Mouse (Mus musculus) lung, embryonic 14.5 days (tissue): ENCODE results near the gene Drap1. TPM values are rescaled to one million over a fixed set of nuclear protein-coding genes. Genes with fewer than 3 reads are reported as not detected.

Experiments
- ATAC-seq: fragments of 200-750 bp; cut with Nextera tagmentation; 2 replicates; pipeline ENCODE4 v1.8.0; 2017; ENCODE audit warnings: mild to moderate bottlenecking, moderate TSS enrichment, moderate library complexity; ENCODE audit not compliant: insufficient read depth
- DNase-seq: peaks from one replicate; pipeline ENCODE4 v3.0.0-alpha.2; 2015
- H3K27ac ChIP-seq: fragments of 300-500 bp; sonication (generic); 2 replicates; pipeline ENCODE4 v1.5.1; 2014; ENCODE audit warnings: low read depth, mild to moderate bottlenecking, moderate library complexity
- H3K27me3 ChIP-seq: fragments of 300-500 bp; sonication (generic); 2 replicates; pipeline ENCODE4 v1.6.1; 2014; ENCODE audit warnings: low read length, control low read depth; ENCODE audit not compliant: insufficient read depth
- H3K36me3 ChIP-seq: fragments of 300-500 bp; sonication (generic); 2 replicates; pipeline ENCODE4 v1.6.1; 2014; ENCODE audit warnings: control low read depth; ENCODE audit not compliant: insufficient read depth
- H3K4me1 ChIP-seq: fragments of 300-500 bp; sonication (generic); 2 replicates; pipeline ENCODE4 v1.6.1; 2014; ENCODE audit warnings: antibody characterized with exemption, control low read depth; ENCODE audit not compliant: insufficient read depth
- H3K4me2 ChIP-seq: fragments of 300-500 bp; sonication (generic); 2 replicates; pipeline ENCODE4 v1.6.1; 2014; ENCODE audit warnings: mild to moderate bottlenecking
- H3K4me3 ChIP-seq: fragments of 300-500 bp; sonication (generic); 2 replicates; pipeline ENCODE4 v1.5.1; 2014; ENCODE audit warnings: low read depth, low read length
- H3K9ac ChIP-seq: fragments of 300-500 bp; sonication (generic); 2 replicates; pipeline ENCODE4 v1.6.1; 2014
- H3K9me3 ChIP-seq: fragments of 300-500 bp; sonication (generic); 2 replicates; pipeline ENCODE4 v1.6.1; 2016; ENCODE audit warnings: low read depth, low read length, control low read depth
- CTCF ChIP-seq: IDR thresholded peaks from 2 replicates; pipeline ENCODE4 v1.5.1; 2016; ENCODE audit warnings: antibody characterized with exemption, low read depth
- WGBS: fragments of 180-500 bp; shearing (Covaris S2); extraction: QIAGEN DNeasy Blood & Tissue Kit; methylation state at CpG from one replicate; pipeline ENCODE4 v1.1.7; 2014; 5-methylcytosine and 5-hydroxymethylcytosine counted together
- polyA plus RNA-seq: library from polyadenylated mRNA; unstranded; fragments of >200 nt; fragmentation: Nextera tagmentation; extraction: Ambion mirVana; gene quantifications from 2 replicates; pipeline ENCODE4 v1.2.1, GENCODE M21; 2014

Gene Drap1
- polyA plus RNA-seq, 1 experiment from 2014 or later = 217 TPM

DNA sequence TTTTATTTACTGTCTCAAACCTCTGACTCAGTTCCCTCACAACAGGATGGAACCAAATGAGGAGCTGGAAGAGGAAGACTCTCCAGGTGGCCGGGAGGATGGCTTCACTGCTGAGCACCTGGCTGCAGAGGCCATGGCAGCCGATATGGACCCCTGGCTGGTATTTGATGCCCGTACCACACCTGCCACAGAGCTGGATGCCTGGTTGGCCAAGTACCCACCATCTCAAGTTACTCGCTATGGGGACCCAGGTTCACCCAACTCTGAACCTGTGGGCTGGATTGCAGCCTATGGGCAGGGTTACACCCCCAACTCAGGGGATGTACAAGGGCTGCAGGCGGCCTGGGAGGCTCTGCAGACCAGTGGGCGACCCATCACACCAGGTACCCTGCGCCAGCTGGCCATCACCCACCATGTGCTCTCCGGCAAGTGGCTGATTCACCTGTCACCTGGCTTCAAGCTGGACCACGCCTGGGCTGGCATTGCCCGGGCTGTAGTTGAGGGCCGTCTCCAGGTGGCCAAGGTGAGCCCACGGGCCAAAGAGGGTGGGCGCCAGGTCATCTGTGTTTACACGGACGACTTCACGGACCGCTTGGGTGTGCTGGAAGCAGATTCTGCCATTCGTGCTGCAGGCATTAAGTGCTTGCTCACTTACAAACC is 1.3 kb upstream of the Drap1 start:
- Histone ChIP-seq H3K9ac (peak overlapping the region; percentile 93), H3K4me1 (peaks cover 16% of the 10 kb centered on the region; the same call in 1 of the 2 replicates), H3K4me3 (peak overlapping the region; percentile 91), H3K27ac (peak overlapping the region; percentile 86; the same call in 1 of the 2 replicates), H3K4me2 (peak overlapping the region; percentile 91), H3K27me3 (no peaks in the 10 kb centered on the region), H3K9me3 (no peaks in the 10 kb centered on the region), H3K36me3 (peaks cover 39% of the 10 kb centered on the region)
- 84% methylated on average over 18 of the region's 18 CpGs for WGBS
- no peak for DNase-seq
- no peak for ATAC-seq
- no peak for TF ChIP-seq CTCF

DNA sequence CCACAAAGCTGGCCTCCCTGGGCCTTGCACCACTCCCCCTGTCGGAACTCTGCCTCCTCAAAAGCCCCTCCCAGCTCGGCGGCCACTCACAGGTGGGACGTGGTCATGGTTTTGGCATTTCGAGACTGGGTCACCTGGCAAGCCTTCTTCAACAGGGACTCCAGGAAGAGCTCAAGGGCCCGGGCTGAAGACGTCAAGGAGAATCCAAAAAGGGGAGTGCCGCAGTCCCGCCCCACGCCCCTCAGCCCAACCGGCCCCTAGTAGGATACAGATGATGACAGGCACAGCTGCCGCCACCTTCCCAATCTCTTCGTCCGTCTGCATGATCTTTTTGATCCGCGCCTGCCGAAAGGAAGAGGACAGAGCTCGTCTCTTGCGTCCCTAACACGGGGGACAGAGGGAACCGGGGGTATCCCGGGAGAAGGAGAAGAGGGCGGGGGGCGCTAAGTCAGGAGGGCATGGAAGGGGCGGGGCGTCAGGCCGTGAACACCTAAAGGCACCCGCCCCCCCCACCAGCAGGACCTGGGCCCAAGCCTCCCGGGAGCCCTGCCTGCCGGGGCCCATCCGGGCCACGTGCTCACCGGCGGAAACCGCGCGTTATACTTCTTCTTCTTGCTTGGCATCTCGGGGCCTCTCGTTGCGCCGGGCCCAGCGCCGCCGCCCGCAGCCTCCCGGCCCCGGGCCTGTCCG is 542 bp downstream of the Drap1 start:
- Histone ChIP-seq H3K27ac (peak overlapping the region; percentile 90), H3K9me3 (no peaks in the 10 kb centered on the region), H3K36me3 (peaks cover 56% of the 10 kb centered on the region), H3K9ac (peak overlapping the region; percentile 77), H3K4me3 (peak overlapping the region; percentile 91), H3K27me3 (no peaks in the 10 kb centered on the region), H3K4me2 (peak overlapping the region; percentile 77), H3K4me1 (peaks cover 16% of the 10 kb centered on the region; the same call in 1 of the 2 replicates)
- peak; percentile 37 for TF ChIP-seq CTCF
- peak; percentile 55 for ATAC-seq
- DNase-seq = peak; percentile 75
- WGBS = 1% methylated on average over 44 of the region's 48 CpGs

DNA sequence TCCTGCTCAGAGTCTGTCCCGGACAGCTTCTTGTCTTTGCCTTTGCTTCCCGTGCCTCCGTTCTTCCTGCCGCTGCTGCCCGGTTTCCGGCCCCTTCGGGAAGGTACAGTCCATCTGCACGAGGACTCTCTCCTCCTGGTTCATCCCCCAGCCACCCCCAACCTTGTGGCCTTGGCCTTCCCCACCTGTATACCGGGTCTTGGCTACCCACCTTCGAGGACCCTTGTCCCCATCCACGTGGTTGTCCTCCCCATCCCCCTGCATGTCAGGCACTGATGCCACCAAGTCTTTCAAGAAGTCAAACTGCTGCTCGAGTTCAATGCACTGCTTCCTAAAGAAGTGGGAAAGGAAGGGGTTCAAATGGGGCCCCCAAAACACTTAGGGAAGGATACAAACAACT is 1.2 kb downstream of the Drap1 start:
- Histone ChIP-seq H3K27ac (peak overlapping the region; percentile 90), H3K4me2 (peak overlapping the region; percentile 77), H3K9me3 (no peaks in the 10 kb centered on the region), H3K4me1 (peaks cover 16% of the 10 kb centered on the region; the same call in 1 of the 2 replicates), H3K4me3 (peak overlapping the region; percentile 91), H3K27me3 (no peaks in the 10 kb centered on the region), H3K9ac (peak overlapping the region; percentile 77), H3K36me3 (peaks cover 56% of the 10 kb centered on the region)
- no peak for TF ChIP-seq CTCF
- ATAC-seq (no peak), DNase-seq (no peak)
- WGBS = 53% methylated on average over 12 of the region's 12 CpGs

DNA sequence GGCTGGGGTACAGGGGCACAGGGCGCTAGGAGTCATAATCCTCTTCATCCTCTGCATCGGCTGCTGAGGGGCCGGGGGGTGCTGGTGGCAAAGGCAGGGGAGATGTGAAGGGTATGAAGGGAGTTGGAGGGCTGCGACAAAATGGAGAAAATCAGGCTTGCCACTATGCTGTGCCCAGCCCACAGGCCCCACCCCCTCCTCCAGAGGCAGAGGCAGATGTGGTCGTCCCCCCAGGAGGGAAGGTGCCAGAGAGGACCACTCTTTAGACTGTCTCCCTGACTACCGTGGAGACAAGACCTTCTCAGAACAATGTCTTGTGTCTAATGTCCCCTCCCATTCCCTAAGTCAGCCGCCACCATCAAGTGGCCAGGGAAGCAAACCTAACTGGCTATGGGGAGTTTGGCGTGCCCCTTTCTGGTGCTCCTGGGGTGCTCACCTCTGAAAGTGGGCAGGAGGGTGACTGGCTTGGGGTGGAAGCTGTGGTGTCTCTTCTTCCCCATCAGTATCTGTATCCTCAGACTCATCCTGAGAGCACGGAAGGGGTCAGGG is 1.8 kb downstream of the Drap1 start:
- Histone ChIP-seq H3K4me3 (peak overlapping the region; percentile 91; the same call in 1 of the 2 replicates), H3K4me1 (peaks cover 16% of the 10 kb centered on the region; the same call in 1 of the 2 replicates), H3K27me3 (no peaks in the 10 kb centered on the region), H3K4me2 (peak overlapping the region; percentile 77), H3K27ac (peak overlapping the region; percentile 90; the same call in 1 of the 2 replicates), H3K36me3 (peaks cover 53% of the 10 kb centered on the region), H3K9ac (peak overlapping the region; percentile 77), H3K9me3 (no peaks in the 10 kb centered on the region)
- ATAC-seq (no peak), DNase-seq (no peak)
- no peak for TF ChIP-seq CTCF
- WGBS = 87% methylated on average over 9 of the region's 9 CpGs

DNA sequence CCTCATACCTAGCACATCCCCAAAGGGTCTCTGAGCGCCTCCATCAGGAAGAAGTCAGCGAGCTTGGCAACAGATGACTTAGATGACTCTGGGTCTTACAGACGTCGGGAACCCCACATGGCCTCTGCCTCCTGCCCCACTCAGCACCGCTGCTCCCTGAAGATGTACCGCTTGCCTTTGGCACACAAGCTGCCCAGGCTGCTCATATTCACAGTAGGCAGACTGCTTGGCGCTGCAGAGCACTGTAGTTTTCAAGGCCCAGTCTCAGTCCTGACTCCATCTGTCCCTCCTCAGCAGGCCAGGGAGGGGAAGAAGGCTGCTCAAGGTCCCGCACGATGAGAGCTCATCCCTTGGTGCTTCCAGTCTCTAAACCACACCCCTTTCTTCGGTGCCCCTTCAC is 2.5 kb downstream of the Drap1 start:
- Histone ChIP-seq H3K4me3 (no peak overlapping the region), H3K36me3 (peaks cover 52% of the 10 kb centered on the region), H3K4me2 (no peak overlapping the region), H3K9ac (no peak overlapping the region), H3K27ac (no peak overlapping the region), H3K9me3 (no peaks in the 10 kb centered on the region), H3K4me1 (peaks cover 16% of the 10 kb centered on the region; the same call in 1 of the 2 replicates), H3K27me3 (no peaks in the 10 kb centered on the region)
- no peak for TF ChIP-seq CTCF
- 80% methylated on average over 10 of the region's 10 CpGs for WGBS
- DNase-seq = no peak
- no peak for ATAC-seq

DNA sequence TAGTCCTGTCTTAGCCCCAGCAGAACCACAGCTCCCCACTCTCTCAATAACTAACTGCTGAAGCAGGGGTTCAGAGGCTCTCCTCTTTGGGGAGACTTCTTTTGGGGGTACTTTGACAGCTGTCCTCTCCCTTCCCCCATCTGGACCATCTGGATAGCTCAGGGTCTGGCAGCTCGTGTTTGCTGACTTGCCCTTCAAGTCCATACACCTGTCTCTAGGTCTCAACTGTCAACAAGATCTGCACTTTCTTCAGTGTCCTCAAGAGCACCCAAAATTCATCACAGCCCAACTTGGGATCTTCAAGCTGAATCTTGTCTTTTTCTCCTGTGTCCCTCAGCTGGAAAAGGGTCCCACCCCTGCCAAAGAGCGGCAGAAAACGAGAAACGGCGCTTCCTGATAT is 3.0 kb downstream of the Drap1 start:
- WGBS = 82% methylated on average over 5 of the region's 5 CpGs
- Histone ChIP-seq H3K4me3 (no peak overlapping the region), H3K9me3 (no peaks in the 10 kb centered on the region), H3K9ac (no peak overlapping the region), H3K27me3 (no peaks in the 10 kb centered on the region), H3K27ac (no peak overlapping the region), H3K4me1 (peaks cover 16% of the 10 kb centered on the region; the same call in 1 of the 2 replicates), H3K4me2 (no peak overlapping the region), H3K36me3 (peaks cover 47% of the 10 kb centered on the region)
- no peak for TF ChIP-seq CTCF
- no peak for DNase-seq
- ATAC-seq = no peak

DNA sequence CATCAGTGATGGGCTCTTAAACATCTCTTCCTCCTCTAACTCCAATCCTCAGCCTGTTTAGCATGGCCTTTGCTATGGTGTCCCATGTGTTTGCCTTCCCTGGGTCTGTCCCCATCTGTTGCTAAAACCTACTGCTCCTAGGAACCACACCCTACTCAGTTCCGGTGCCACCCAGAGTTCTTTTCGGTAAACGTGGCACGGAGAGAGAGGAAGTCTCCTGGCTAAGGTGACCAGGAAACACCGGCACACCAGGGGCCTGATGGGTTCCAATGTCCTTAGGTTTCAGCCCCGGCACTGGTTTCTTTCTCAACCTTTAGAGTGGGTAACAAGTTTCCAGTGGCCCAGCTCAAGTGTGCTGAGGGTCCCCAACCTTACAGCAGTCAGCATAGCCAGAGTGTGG is 4.2 kb downstream of the Drap1 start:
- peaks cover 36% of the 10 kb centered on the region for H3K36me3 ChIP-seq
- H3K4me3 ChIP-seq = no peak overlapping the region
- H3K9ac ChIP-seq = no peak overlapping the region
- no peak overlapping the region for H3K27ac ChIP-seq
- WGBS = 92% methylated on average over 6 of the region's 6 CpGs
- no peak overlapping the region for H3K4me2 ChIP-seq
- 0 out of 2 replicates have a peak, but pooled peaks cover 8% of the 10 kb centered on the region for H3K4me1 ChIP-seq
- DNase-seq (no peak), ATAC-seq (no peak)
- H3K27me3 ChIP-seq = no peaks in the 10 kb centered on the region
- TF ChIP-seq CTCF = no peak
- no peaks in the 10 kb centered on the region for H3K9me3 ChIP-seq
